Mouse (Mus musculus): ENCODE data around the gene S100a4.

DNA sequence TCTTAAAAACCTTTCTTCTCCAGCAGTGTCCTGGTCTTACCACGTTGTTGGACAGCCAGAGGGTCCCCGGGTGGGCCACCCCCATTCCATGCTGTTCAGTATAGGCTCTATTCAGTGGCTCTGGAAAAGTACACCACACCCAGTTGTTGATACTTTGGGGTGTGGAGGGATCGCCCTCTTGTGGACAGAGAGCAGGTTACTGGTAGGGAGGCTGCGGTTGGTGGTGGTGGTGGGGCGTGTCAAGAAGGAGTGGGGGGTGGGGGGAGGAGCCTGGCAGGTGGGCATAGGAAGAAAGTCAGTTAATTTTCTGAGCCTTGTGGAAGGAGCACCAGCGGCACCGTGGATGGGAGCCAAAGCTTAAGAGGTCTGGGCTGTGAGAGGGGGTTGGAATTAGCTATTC, 11.8 kb downstream of the S100a4 start:
- TF ChIP-seq CTCF (IDR thresholded peaks at IDR 0.05) (peak; percentile 82), EP300 (IDR thresholded peaks at IDR 0.05; ENCODE audit: insufficient read depth, low read depth, low read length) (peak; percentile 83; the same call in 1 of the 2 replicates), POLR2A (IDR thresholded peaks at IDR 0.05; ENCODE audit: insufficient read depth, low read depth, low read length) (no peak)
